Mouse (Mus musculus) liver, postnatal 0 days (tissue): ENCODE results near the gene Azin2. TPM values are rescaled to one million over a fixed set of nuclear protein-coding genes. Genes with fewer than 3 reads are reported as not detected.

Experiments
- ATAC-seq: fragments of 200-750 bp; cut with Nextera tagmentation; 2 replicates; pipeline ENCODE4 v1.8.0; 2017; ENCODE audit warnings: mild to moderate bottlenecking, moderate library complexity
- DNase-seq: peaks from one replicate; pipeline ENCODE4 v3.0.0-alpha.2; 2016
- H3K27ac ChIP-seq: fragments of 300-500 bp; sonication (generic); 2 replicates; pipeline ENCODE4 v1.5.1; 2014; ENCODE audit warnings: antibody characterized with exemption, moderate library complexity, mild to moderate bottlenecking, low read depth
- H3K27me3 ChIP-seq: fragments of 300-500 bp; sonication (generic); 2 replicates; pipeline ENCODE4 v1.6.1; 2014; ENCODE audit warnings: low read length, control low read depth, mixed read lengths; ENCODE audit not compliant: insufficient read depth
- H3K36me3 ChIP-seq: fragments of 300-500 bp; sonication (generic); replicated peaks from 2 replicates; pipeline ENCODE4 v1.6.1; 2014; ENCODE audit warnings: mild to moderate bottlenecking, control low read depth, low read length, moderate library complexity, mixed read lengths; ENCODE audit not compliant: insufficient read depth
- H3K4me1 ChIP-seq: fragments of 300-500 bp; sonication (generic); 2 replicates; pipeline ENCODE4 v1.6.1; 2014; ENCODE audit warnings: antibody characterized with exemption, mild to moderate bottlenecking, control low read depth; ENCODE audit not compliant: insufficient read depth
- H3K4me2 ChIP-seq: fragments of 300-500 bp; sonication (generic); 2 replicates; pipeline ENCODE4 v1.6.1; 2014; ENCODE audit warnings: low read depth, mild to moderate bottlenecking, low read length, moderate library complexity, mixed read lengths
- H3K4me3 ChIP-seq: fragments of 300-500 bp; sonication (generic); 2 replicates; pipeline ENCODE4 v1.5.1; 2014; ENCODE audit warnings: low read depth, low read length
- H3K9ac ChIP-seq: fragments of 300-500 bp; sonication (generic); replicated peaks from 2 replicates; pipeline ENCODE4 v1.6.1; 2014; ENCODE audit warnings: mild to moderate bottlenecking, moderate library complexity
- H3K9me3 ChIP-seq: fragments of 300-500 bp; sonication (generic); 2 replicates; pipeline ENCODE4 v1.6.1; 2016; ENCODE audit warnings: mild to moderate bottlenecking, control low read depth, low read length, mixed read lengths
- CTCF ChIP-seq: sonication (generic); IDR thresholded peaks from 2 replicates; pipeline ENCODE4 v1.5.1; 2016; ENCODE audit warnings: antibody characterized with exemption, low read depth
- EP300 ChIP-seq: IDR thresholded peaks from 2 replicates; pipeline ENCODE4 v1.6.1; 2016; ENCODE audit warnings: antibody characterized with exemption, low read depth, mild to moderate bottlenecking
- WGBS: fragments of 180-500 bp; shearing (Covaris S2); extraction: QIAGEN DNeasy Blood & Tissue Kit; methylation state at CpG from one replicate; pipeline ENCODE4 v1.1.7; 2014; ENCODE audit not compliant: insufficient replicate concordance; 5-methylcytosine and 5-hydroxymethylcytosine counted together
- polyA plus RNA-seq: library from polyadenylated mRNA; unstranded; fragments of >200 nt; fragmentation: Nextera tagmentation; extraction: Ambion mirVana; gene quantifications from 2 replicates; pipeline ENCODE4 v1.2.1, GENCODE M21; 2015

Azin2 gene
- polyA plus RNA-seq, 1 experiment from 2014 or later = 1.6 TPM

DNA sequence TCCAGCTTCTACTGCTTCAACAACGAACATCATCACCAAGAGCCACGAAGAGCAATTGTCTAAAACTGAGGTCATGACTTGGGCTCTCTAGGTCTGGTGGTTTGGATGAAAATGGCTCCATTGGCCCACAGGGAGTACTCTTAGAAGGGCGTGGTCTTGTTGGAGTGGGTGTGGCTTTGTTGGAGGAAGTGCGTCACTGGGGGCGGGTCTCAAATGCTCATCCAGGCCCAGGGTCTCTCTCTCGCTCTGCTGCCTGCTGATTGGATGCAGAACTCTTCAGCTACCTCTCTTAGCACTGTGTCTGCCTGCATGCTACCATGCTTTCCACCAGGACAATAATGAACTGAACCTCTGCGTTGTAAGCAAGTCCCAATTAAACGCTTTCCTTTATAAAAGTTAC lies 12.4 kb upstream of the Azin2 start:
- Histone ChIP-seq H3K36me3 (no peaks in the 10 kb centered on the region), H3K9ac (no peak overlapping the region), H3K4me3 (no peak overlapping the region), H3K4me1 (peaks cover 13% of the 10 kb centered on the region), H3K4me2 (no peak overlapping the region), H3K27me3 (no peaks in the 10 kb centered on the region), H3K9me3 (no peaks in the 10 kb centered on the region), H3K27ac (no peak overlapping the region)
- ATAC-seq (no peak), DNase-seq (no peak)
- WGBS = 88% methylated on average over 8 of the region's 8 CpGs
- TF ChIP-seq CTCF (no peak), EP300 (no peak)

DNA sequence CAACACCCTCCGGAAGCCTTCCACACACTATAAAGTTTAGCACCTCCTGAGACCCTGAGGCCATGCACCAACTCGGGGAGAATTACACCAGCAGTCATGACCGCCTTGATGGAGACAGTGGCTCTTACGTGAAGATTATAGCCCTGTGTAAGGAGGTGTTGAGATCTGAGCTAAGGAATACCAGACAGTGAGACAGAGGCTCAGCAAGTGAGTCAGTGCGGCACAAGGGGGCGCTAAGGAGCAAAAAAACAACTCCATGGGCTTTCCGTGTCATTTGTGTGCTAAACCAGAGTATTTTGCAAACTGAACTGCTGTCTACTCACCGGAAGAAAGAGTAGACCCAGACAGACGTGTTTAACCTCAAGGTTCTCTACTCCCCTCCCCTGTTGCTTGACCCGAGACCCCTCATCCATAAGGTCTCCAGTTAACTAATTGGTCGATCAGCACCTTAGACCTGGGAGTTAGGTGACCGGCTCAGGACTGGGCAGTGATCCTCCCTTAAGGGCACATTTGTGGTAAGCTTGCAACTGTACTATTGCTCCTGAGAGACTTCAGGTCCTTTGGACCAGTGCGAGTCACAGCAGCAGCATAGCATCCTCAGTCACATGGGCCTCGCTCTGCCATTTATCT lies 8.9 kb upstream of the Azin2 start:
- H3K27ac ChIP-seq = no peak overlapping the region
- DNase-seq (peak; percentile 88), ATAC-seq (peak; percentile 64)
- TF ChIP-seq EP300 (no peak), CTCF (peak; percentile 90)
- no peak overlapping the region for H3K4me3 ChIP-seq
- peaks cover 11% of the 10 kb centered on the region; the same call in 1 of the 2 replicates for H3K4me1 ChIP-seq
- 37% methylated on average over 14 of the region's 14 CpGs for WGBS
- H3K27me3 ChIP-seq = no peaks in the 10 kb centered on the region
- H3K36me3 ChIP-seq = no peaks in the 10 kb centered on the region
- no peaks in the 10 kb centered on the region for H3K9me3 ChIP-seq
- no peak overlapping the region for H3K4me2 ChIP-seq
- no peak overlapping the region for H3K9ac ChIP-seq

DNA sequence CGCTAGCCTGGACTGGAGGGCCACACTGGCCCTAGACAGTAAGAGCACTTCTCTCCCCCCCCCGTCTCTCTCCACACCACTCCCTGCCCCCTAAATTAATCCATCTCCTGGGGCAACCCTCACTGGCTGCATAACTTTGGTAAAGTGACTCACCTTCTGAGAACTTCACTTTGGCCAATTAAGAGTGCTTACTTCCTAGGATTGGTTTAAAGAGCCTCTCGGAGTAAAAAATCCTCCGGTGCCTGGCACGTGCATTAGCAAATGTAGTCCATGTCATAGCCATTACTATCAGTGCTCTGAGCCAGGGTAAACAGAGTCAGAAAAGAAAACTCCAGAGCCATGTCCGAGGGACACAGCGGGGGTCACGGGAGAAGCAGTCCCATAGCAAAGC lies 8.2 kb upstream of the Azin2 start:
- 80% methylated on average over 7 of the region's 8 CpGs for WGBS
- Histone ChIP-seq H3K4me2 (no peak overlapping the region), H3K9me3 (no peaks in the 10 kb centered on the region), H3K36me3 (no peaks in the 10 kb centered on the region), H3K9ac (no peak overlapping the region), H3K4me1 (peaks cover 11% of the 10 kb centered on the region; the same call in 1 of the 2 replicates), H3K27me3 (no peaks in the 10 kb centered on the region), H3K4me3 (no peak overlapping the region), H3K27ac (no peak overlapping the region)
- ATAC-seq (no peak), DNase-seq (no peak)
- TF ChIP-seq CTCF (no peak), EP300 (no peak)

DNA sequence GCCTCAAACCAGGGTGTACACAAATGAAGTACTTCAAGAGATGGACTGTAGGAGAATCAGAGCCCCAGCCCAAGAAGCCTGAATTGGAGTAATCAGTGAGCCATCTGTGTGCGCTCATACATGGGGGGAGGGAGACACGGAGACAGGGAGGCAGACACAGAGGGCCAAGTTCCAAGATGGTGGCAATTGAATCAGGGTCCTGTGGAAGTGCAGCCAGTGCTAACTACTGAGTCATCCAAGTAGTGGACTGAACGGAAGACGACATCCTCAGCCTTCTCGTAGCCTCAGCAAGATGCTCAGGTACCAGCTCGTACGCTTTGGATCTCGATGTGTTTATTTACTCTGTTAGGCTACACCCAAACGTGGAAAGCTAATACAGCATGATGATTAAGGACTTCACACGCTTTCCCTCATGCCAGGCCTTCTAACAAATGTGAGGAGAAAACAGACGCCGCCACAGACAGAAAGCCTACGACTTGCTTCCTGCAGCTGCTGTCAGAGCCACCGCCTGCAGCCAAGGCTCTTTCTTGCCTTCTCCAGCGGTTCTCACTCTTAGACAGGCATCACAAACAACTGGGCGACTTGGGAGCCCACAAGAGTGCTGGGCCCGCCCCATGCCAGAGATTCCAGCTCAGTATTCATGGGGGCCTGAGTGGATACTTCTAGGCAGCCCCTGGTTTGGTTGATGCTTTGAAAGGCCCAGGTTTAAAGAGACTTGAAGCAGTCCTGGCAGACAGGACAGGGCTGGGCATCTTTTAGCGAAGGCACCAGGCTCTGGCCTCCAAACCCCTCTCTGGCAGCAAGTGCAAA lies 7.6 kb upstream of the Azin2 start:
- Histone ChIP-seq H3K9ac (no peak overlapping the region), H3K4me3 (no peak overlapping the region), H3K36me3 (no peaks in the 10 kb centered on the region), H3K27me3 (no peaks in the 10 kb centered on the region), H3K4me2 (no peak overlapping the region), H3K9me3 (no peaks in the 10 kb centered on the region), H3K27ac (no peak overlapping the region), H3K4me1 (peaks cover 11% of the 10 kb centered on the region; the same call in 1 of the 2 replicates)
- no peak for TF ChIP-seq EP300
- no peak for TF ChIP-seq CTCF
- no peak for ATAC-seq
- 65% methylated on average over 18 of the region's 18 CpGs for WGBS
- no peak for DNase-seq

DNA sequence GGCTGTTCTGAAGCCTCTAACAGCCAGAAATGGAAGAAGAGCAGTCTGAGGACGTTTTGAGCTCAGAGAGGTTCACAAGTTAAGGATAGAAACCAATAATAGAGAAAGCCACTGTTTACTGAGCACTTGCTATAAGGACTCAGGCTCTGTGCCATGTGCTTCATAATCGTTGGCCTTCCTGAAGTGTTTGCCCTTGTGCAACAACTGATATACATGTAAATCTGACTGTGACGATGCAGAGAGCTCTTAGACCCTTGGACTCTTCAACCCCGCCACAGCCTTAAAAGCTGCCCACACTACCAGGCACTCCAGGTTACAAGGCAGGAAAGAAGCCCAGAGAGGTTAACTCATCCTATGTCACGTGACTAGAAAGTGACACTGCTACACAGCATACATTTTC lies 6.8 kb upstream of the Azin2 start:
- Histone ChIP-seq H3K4me3 (no peak overlapping the region), H3K36me3 (no peaks in the 10 kb centered on the region), H3K27ac (no peak overlapping the region), H3K4me1 (peaks cover 11% of the 10 kb centered on the region; the same call in 1 of the 2 replicates), H3K9me3 (no peaks in the 10 kb centered on the region), H3K9ac (no peak overlapping the region), H3K4me2 (no peak overlapping the region), H3K27me3 (no peaks in the 10 kb centered on the region)
- DNase-seq = no peak
- peak; percentile 66 for ATAC-seq
- 43% methylated on average over 5 of the region's 5 CpGs for WGBS
- TF ChIP-seq EP300 = no peak
- TF ChIP-seq CTCF = no peak

DNA sequence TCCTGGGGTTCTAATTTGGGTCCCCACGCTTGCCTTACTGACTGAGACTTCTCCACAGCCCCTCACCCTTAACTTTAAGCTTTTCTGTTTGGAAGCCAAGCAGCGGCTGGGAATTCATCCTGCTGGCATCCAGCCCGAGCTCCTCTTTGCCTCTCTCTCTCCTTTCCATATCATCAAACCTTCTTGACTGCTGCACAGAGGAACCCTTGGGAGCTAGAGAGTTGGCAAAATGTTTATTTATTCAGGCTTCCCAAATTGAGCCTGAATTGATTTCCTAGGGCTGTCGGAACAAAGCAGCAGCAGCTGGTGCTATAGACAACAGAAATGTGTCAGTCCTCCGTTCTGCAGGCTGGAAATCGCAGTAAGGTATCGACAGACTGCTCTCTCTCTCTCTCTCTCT lies 4.5 kb upstream of the Azin2 start:
- Histone ChIP-seq H3K9me3 (no peaks in the 10 kb centered on the region), H3K36me3 (no peaks in the 10 kb centered on the region), H3K27me3 (peaks cover 11% of the 10 kb centered on the region), H3K27ac (no peak overlapping the region), H3K4me3 (no peak overlapping the region), H3K9ac (no peak overlapping the region), H3K4me2 (no peak overlapping the region), H3K4me1 (peaks cover 11% of the 10 kb centered on the region)
- ATAC-seq (no peak), DNase-seq (no peak)
- 43% methylated on average over 7 of the region's 7 CpGs for WGBS
- TF ChIP-seq EP300 (no peak), CTCF (no peak)
